Mouse (Mus musculus) lung, embryonic 15.5 days (tissue): ENCODE measurements around the gene Brd1. TPM values are rescaled to one million over a fixed set of nuclear protein-coding genes. Genes with fewer than 3 reads are reported as not detected.

Experiments used
- ATAC-seq: fragments of 200-750 bp; cut with Nextera tagmentation; 2 replicates; pipeline ENCODE4 v1.8.0; 2017; ENCODE audit warnings: moderate number of reproducible peaks, borderline replicate concordance; ENCODE audit not compliant: low FRiP score, low TSS enrichment; ENCODE audit errors: extremely low read depth
- H3K27ac ChIP-seq: fragments of 300-500 bp; sonication (generic); 2 replicates; pipeline ENCODE4 v1.5.1; 2015; ENCODE audit warnings: moderate library complexity, mild to moderate bottlenecking, inconsistent platforms
- H3K27me3 ChIP-seq: fragments of 300-500 bp; sonication (generic); 2 replicates; pipeline ENCODE4 v1.6.1; 2015; ENCODE audit warnings: inconsistent platforms
- H3K36me3 ChIP-seq: fragments of 300-500 bp; sonication (generic); 2 replicates; pipeline ENCODE4 v1.6.1; 2015; ENCODE audit warnings: inconsistent platforms
- H3K4me1 ChIP-seq: fragments of 300-500 bp; sonication (generic); 2 replicates; pipeline ENCODE4 v1.6.1; 2015; ENCODE audit warnings: inconsistent platforms
- H3K4me2 ChIP-seq: fragments of 300-500 bp; sonication (generic); 2 replicates; pipeline ENCODE4 v1.6.1; 2015; ENCODE audit warnings: inconsistent platforms, mild to moderate bottlenecking, moderate library complexity
- H3K4me3 ChIP-seq: fragments of 300-500 bp; sonication (generic); 2 replicates; pipeline ENCODE4 v1.5.1; 2015; ENCODE audit warnings: mild to moderate bottlenecking, inconsistent platforms
- H3K9ac ChIP-seq: fragments of 300-500 bp; sonication (generic); 2 replicates; pipeline ENCODE4 v1.6.1; 2015; ENCODE audit warnings: inconsistent platforms
- H3K9me3 ChIP-seq: fragments of 300-500 bp; sonication (generic); 2 replicates; pipeline ENCODE4 v1.6.1; 2016; ENCODE audit warnings: inconsistent platforms
- WGBS: fragments of 180-500 bp; shearing (Covaris S2); methylation state at CpG from one replicate; pipeline ENCODE4 v1.1.7; 2015; 5-methylcytosine and 5-hydroxymethylcytosine counted together
- polyA plus RNA-seq: library from polyadenylated mRNA; unstranded; fragments of >200 nt; fragmentation: Nextera tagmentation; extraction: Ambion mirVana; gene quantifications from 2 replicates; pipeline ENCODE4 v1.2.1, GENCODE M21; 2015

Gene Brd1
- polyA plus RNA-seq, 1 experiment from 2014 or later, result 19.9 TPM

- H3K9ac ChIP-seq, result no peak overlapping the region
- 58% methylated on average over 1 of the region's 1 CpGs for WGBS
- no peak overlapping the region for H3K4me2 ChIP-seq
- no peaks in the 10 kb centered on the region; the same call in 1 of the 2 replicates for H3K4me1 ChIP-seq
- peaks cover 89% of the 10 kb centered on the region for H3K36me3 ChIP-seq
- H3K9me3 ChIP-seq, result no peaks in the 10 kb centered on the region
- H3K27ac ChIP-seq, result no peak overlapping the region
- no peak for ATAC-seq
- H3K27me3 ChIP-seq, result no peaks in the 10 kb centered on the region
- no peak overlapping the region for H3K4me3 ChIP-seq
Observed at GRCm38 (mm10) chr15:88704284-88704683, 29.7 kb downstream of the Brd1 start.

DNA sequence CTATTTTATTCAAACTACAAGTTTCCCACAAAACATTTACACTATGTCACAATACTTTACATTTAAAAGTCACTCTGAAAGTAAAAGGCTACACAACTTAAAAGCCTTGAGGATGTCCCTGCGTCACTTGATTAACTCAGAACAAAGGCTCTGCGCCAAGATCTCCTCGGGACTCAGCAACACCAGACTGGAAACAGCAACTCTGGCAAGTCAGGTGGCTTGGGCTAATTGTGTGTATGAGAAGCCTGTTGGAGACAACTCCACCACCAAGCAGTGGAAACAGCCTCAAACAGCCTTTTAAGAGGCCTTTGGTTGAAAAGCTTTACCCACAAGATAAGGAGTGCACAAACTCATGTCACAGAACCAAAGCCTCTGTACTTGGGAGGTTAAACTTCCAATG, 31.5 kb downstream of the Brd1 start:
- WGBS, result 77% methylated on average over 3 of the region's 3 CpGs
- H3K36me3 ChIP-seq, result peaks cover 84% of the 10 kb centered on the region
- H3K4me2 ChIP-seq, result no peak overlapping the region
- no peak overlapping the region for H3K27ac ChIP-seq
- no peaks in the 10 kb centered on the region for H3K9me3 ChIP-seq
- H3K4me3 ChIP-seq, result no peak overlapping the region
- no peak overlapping the region for H3K9ac ChIP-seq
- H3K4me1 ChIP-seq, result no peaks in the 10 kb centered on the region; the same call in 1 of the 2 replicates
- no peak for ATAC-seq
- H3K27me3 ChIP-seq, result no peaks in the 10 kb centered on the region

DNA sequence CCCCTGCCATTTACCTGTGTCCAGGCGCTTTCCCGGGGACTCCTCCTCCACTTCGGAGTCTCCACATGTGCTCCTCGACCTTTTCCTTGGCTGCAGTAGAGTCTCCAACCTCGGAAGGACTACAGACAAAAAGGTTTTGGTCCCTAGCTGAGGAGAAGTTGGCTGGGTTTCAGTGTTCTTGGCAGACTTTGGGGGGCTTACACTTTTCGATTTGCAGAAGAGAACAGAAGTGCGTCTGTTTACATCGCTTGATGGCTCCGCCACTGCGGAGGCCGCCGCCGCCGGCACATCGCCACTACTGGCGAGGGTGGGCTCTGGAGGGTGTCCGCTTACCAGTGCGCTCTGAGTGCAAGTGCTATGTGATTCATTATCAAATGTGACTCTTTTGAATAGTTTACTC, 33.3 kb downstream of the Brd1 start:
- no peaks in the 10 kb centered on the region; the same call in 1 of the 2 replicates for H3K4me1 ChIP-seq
- WGBS, result 80% methylated on average over 18 of the region's 18 CpGs
- no peak overlapping the region for H3K9ac ChIP-seq
- H3K36me3 ChIP-seq, result peaks cover 79% of the 10 kb centered on the region
- H3K4me3 ChIP-seq, result no peak overlapping the region
- H3K4me2 ChIP-seq, result no peak overlapping the region
- no peak for ATAC-seq
- H3K9me3 ChIP-seq, result no peaks in the 10 kb centered on the region
- H3K27me3 ChIP-seq, result no peaks in the 10 kb centered on the region
- H3K27ac ChIP-seq, result no peak overlapping the region

- H3K36me3 ChIP-seq, result peaks cover 80% of the 10 kb centered on the region
- 88% methylated on average over 5 of the region's 5 CpGs for WGBS
- no peak for ATAC-seq
- no peaks in the 10 kb centered on the region for H3K27me3 ChIP-seq
- no peaks in the 10 kb centered on the region for H3K9me3 ChIP-seq
- H3K4me1 ChIP-seq, result peaks cover 4% of the 10 kb centered on the region
- H3K27ac ChIP-seq, result no peak overlapping the region
- no peak overlapping the region for H3K9ac ChIP-seq
- no peak overlapping the region for H3K4me2 ChIP-seq
- no peak overlapping the region for H3K4me3 ChIP-seq
Observed at GRCm38 (mm10) chr15:88699508-88699907, 34.5 kb downstream of the Brd1 start.

DNA sequence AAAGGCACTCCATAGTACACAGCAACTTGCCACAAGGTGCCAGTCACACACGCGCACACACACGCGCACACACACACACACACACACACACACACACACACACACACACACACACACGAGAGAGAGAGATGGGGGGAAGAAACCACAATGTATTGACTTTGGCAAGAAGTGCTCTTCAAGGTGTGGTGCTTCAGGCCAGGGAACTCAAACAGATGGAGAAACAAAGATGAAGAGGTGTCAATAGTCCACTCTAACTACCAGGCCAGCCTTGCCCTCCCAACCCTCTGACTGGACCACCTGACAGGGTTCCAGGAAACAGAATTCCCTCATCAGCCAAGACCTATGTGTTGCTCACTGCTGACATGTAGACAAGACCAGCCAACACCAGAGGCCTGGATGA, 36.4 kb downstream of the Brd1 start:
- Histone ChIP-seq H3K4me2 (no peak overlapping the region), H3K27me3 (no peaks in the 10 kb centered on the region), H3K36me3 (peaks cover 78% of the 10 kb centered on the region), H3K9me3 (no peaks in the 10 kb centered on the region), H3K4me3 (no peak overlapping the region), H3K9ac (no peak overlapping the region), H3K27ac (no peak overlapping the region), H3K4me1 (peaks cover 16% of the 10 kb centered on the region)
- WGBS, result 81% methylated on average over 5 of the region's 5 CpGs
- ATAC-seq, result no peak

DNA sequence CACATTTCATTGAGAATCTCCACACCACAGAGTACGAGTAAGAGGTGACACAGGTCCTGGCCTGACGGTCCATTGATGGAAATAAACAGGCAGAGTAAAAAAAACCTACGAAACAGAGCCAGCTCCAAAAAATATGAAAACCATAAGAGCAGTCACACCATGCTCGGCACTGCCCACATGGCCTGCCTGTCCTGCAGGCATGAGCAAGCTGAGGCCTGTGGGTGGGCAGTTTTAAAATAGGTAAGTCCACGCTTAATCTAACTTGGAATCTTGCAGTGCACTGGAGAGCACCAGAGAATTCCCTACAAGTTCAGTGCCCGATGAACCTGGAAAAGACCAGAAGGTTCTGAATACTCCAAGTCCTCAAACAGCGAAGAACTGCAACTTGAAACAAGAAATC, 38.0 kb downstream of the Brd1 start:
- Histone ChIP-seq H3K36me3 (peaks cover 80% of the 10 kb centered on the region), H3K27me3 (no peaks in the 10 kb centered on the region), H3K4me3 (no peak overlapping the region), H3K4me1 (peaks cover 16% of the 10 kb centered on the region), H3K4me2 (no peak overlapping the region), H3K27ac (no peak overlapping the region), H3K9me3 (no peaks in the 10 kb centered on the region), H3K9ac (no peak overlapping the region)
- ATAC-seq, result no peak
- WGBS, result 86% methylated on average over 7 of the region's 7 CpGs

GRCm38 (mm10) chr15:88694033-88694432, 40.0 kb downstream of the Brd1 start:
- H3K27ac ChIP-seq, result peak overlapping the region; percentile 47
- no peaks in the 10 kb centered on the region for H3K27me3 ChIP-seq
- H3K4me1 ChIP-seq, result peaks cover 16% of the 10 kb centered on the region
- H3K9me3 ChIP-seq, result no peaks in the 10 kb centered on the region
- ATAC-seq, result peak; percentile 89
- 52% methylated on average over 5 of the region's 5 CpGs for WGBS
- no peak overlapping the region for H3K9ac ChIP-seq
- peaks cover 80% of the 10 kb centered on the region for H3K36me3 ChIP-seq
- H3K4me2 ChIP-seq, result no peak overlapping the region
- no peak overlapping the region for H3K4me3 ChIP-seq

DNA sequence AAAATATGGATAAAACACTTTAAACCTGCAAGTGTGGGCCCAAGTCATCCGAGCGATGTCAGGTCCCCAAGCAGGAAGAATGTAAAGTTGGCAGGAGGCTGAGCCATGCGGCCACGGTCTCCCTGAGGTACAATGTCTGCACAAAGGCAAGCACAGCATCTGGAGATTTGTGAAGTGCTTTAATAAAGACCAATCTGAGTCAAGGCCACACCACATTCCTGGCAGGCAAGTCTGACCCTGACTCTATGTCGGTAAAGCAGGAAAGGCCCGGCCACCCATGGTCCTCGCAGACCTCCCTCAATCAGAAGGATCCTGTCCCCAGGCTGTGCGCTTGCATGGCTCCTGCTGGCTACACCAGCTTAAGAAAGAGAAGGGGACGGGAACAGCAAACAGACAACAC, 41.3 kb downstream of the Brd1 start:
- Histone ChIP-seq H3K4me3 (no peak overlapping the region), H3K9ac (no peak overlapping the region), H3K27ac (no peak overlapping the region), H3K36me3 (peaks cover 83% of the 10 kb centered on the region), H3K4me1 (peaks cover 16% of the 10 kb centered on the region), H3K9me3 (no peaks in the 10 kb centered on the region), H3K4me2 (no peak overlapping the region), H3K27me3 (no peaks in the 10 kb centered on the region)
- ATAC-seq, result no peak
- WGBS, result 81% methylated on average over 9 of the region's 9 CpGs

DNA sequence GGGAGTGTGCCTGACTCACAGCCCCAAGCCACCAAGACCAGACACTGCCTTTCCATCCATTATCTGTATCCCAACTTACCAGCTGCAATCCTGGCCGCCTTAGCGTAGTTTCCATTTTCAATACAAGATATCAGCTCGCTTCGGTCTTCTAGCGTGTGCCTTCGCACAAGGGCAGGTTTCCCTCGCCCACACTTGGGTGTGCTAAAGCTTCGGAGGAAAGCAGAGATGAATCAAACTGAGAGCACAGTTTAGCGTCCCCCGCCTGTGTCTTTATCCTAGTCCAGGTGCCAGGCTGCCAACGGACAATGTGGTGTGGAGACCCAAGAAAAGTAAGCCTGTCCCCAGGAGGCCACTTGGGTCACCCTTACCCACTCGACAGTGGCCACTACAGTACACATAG, 42.9 kb downstream of the Brd1 start:
- H3K4me1 ChIP-seq, result peaks cover 16% of the 10 kb centered on the region
- H3K4me2 ChIP-seq, result no peak overlapping the region
- H3K27ac ChIP-seq, result no peak overlapping the region
- WGBS, result 91% methylated on average over 12 of the region's 12 CpGs
- H3K36me3 ChIP-seq, result peaks cover 89% of the 10 kb centered on the region
- H3K27me3 ChIP-seq, result no peaks in the 10 kb centered on the region
- H3K4me3 ChIP-seq, result no peak overlapping the region
- ATAC-seq, result no peak
- H3K9me3 ChIP-seq, result no peaks in the 10 kb centered on the region
- H3K9ac ChIP-seq, result no peak overlapping the region

- Histone ChIP-seq H3K36me3 (peaks cover 75% of the 10 kb centered on the region), H3K9ac (no peak overlapping the region), H3K27ac (no peak overlapping the region), H3K4me1 (no peaks in the 10 kb centered on the region), H3K9me3 (no peaks in the 10 kb centered on the region), H3K27me3 (no peaks in the 10 kb centered on the region), H3K4me3 (no peak overlapping the region), H3K4me2 (no peak overlapping the region)
- 88% methylated on average over 10 of the region's 10 CpGs for WGBS
- no peak for ATAC-seq
Observed at GRCm38 (mm10) chr15:88688120-88688519, 45.9 kb downstream of the Brd1 start.

GRCm38 (mm10) chr15:88686725-88687124, 47.3 kb downstream of the Brd1 start:
- no peak overlapping the region for H3K9ac ChIP-seq
- ATAC-seq, result no peak
- H3K9me3 ChIP-seq, result no peaks in the 10 kb centered on the region
- no peaks in the 10 kb centered on the region for H3K4me1 ChIP-seq
- WGBS, result 79% methylated on average over 5 of the region's 5 CpGs
- peaks cover 63% of the 10 kb centered on the region for H3K36me3 ChIP-seq
- no peaks in the 10 kb centered on the region for H3K27me3 ChIP-seq
- H3K4me3 ChIP-seq, result no peak overlapping the region
- no peak overlapping the region for H3K27ac ChIP-seq
- no peak overlapping the region for H3K4me2 ChIP-seq

DNA sequence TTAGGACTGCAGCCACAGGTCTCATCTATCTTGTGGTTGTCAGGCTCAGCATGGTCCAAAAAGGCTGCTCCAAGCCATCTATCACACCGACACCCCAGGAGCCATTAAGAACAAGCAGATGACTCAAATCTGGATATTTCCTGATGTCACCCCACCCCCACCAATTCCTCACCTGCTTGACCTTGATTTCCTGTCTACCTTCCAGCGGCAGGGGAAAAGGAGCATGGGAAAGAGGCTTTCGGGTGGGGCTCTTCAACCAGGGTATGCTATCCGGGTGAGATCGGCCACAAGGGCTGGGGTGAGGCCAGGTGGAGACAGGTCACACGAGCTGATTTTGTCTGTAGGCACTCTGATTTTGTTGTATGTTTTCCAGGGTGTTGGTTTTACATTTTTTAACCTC, 50.0 kb downstream of the Brd1 start:
- 76% methylated on average over 6 of the region's 6 CpGs for WGBS
- no peak overlapping the region for H3K27ac ChIP-seq
- no peak overlapping the region for H3K4me3 ChIP-seq
- H3K9ac ChIP-seq, result no peak overlapping the region
- ATAC-seq, result no peak
- H3K9me3 ChIP-seq, result no peaks in the 10 kb centered on the region
- H3K36me3 ChIP-seq, result peaks cover 36% of the 10 kb centered on the region
- H3K27me3 ChIP-seq, result no peaks in the 10 kb centered on the region
- H3K4me1 ChIP-seq, result no peaks in the 10 kb centered on the region
- H3K4me2 ChIP-seq, result no peak overlapping the region

DNA sequence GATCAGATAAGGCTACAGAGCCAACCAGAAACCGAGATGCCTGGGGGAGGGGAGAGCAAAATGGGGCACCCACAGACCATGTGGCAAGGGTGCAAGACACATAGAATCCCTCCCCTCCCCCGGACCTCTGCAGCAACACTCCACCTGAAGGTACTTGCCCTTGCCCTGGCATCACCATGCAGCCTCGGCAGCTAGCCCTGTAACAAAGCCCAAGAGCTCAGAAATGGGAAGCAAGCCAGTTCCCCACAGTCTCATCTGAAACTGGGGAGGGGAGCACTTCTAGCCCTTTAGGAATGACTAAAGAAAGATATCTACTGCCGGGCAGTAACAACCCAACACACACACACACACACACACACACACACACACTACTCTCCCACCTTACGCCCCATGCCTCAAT, 53.1 kb downstream of the Brd1 start:
- H3K4me2 ChIP-seq, result no peak overlapping the region
- H3K36me3 ChIP-seq, result peaks cover 8% of the 10 kb centered on the region
- H3K4me3 ChIP-seq, result no peak overlapping the region
- H3K27me3 ChIP-seq, result no peaks in the 10 kb centered on the region
- H3K9me3 ChIP-seq, result no peaks in the 10 kb centered on the region
- no peak overlapping the region for H3K27ac ChIP-seq
- ATAC-seq, result 0 out of 2 replicates have a peak, but pooled peaks have one; percentile 31
- 61% methylated on average over 5 of the region's 5 CpGs for WGBS
- no peaks in the 10 kb centered on the region for H3K4me1 ChIP-seq
- no peak overlapping the region for H3K9ac ChIP-seq
